Mouse (Mus musculus) hindbrain, postnatal 0 days (tissue): Measurements from ENCODE around the gene Selenof. TPM values are rescaled to one million over a fixed set of nuclear protein-coding genes. Genes with fewer than 3 reads are reported as not detected.

Source experiments
- ATAC-seq: fragments of 200-750 bp; cut with Nextera tagmentation; 2 replicates; pipeline ENCODE4 v1.8.0; 2017; ENCODE audit warnings: mild to moderate bottlenecking, moderate TSS enrichment, moderate library complexity
- DNase-seq: peaks from one replicate; pipeline ENCODE4 v3.0.0-alpha.2; 2015; ENCODE audit warnings: low spot score
- H3K27ac ChIP-seq: fragments of 300-500 bp; sonication (generic); 2 replicates; pipeline ENCODE4 v1.5.1; 2014; ENCODE audit warnings: mild to moderate bottlenecking
- H3K27me3 ChIP-seq: fragments of 300-500 bp; sonication (generic); 2 replicates; pipeline ENCODE4 v1.6.1; 2014; ENCODE audit warnings: low read length, mixed read lengths; ENCODE audit not compliant: insufficient read depth
- H3K36me3 ChIP-seq: fragments of 300-500 bp; sonication (generic); 2 replicates; pipeline ENCODE4 v1.6.1; 2014; ENCODE audit warnings: low read length, mixed read lengths; ENCODE audit not compliant: insufficient read depth
- H3K4me1 ChIP-seq: fragments of 300-500 bp; sonication (generic); 2 replicates; pipeline ENCODE4 v1.6.1; 2014; ENCODE audit warnings: antibody characterized with exemption, low read length, mixed read lengths; ENCODE audit not compliant: insufficient read depth
- H3K4me2 ChIP-seq: fragments of 300-500 bp; sonication (generic); 2 replicates; pipeline ENCODE4 v1.6.1; 2014; ENCODE audit warnings: low read depth, mild to moderate bottlenecking, low read length, moderate library complexity, mixed read lengths
- H3K4me3 ChIP-seq: fragments of 300-500 bp; sonication (generic); 2 replicates; pipeline ENCODE4 v1.5.1; 2014; ENCODE audit warnings: low read length
- H3K9ac ChIP-seq: fragments of 300-500 bp; sonication (generic); replicated peaks from 2 replicates; pipeline ENCODE4 v1.6.1; 2014; ENCODE audit warnings: mild to moderate bottlenecking, low read length, moderate library complexity, mixed read lengths
- H3K9me3 ChIP-seq: fragments of 300-500 bp; sonication (generic); 2 replicates; pipeline ENCODE4 v1.6.1; 2016; ENCODE audit warnings: low read length, mixed read lengths
- CTCF ChIP-seq: IDR thresholded peaks from 2 replicates; pipeline ENCODE4 v1.5.1; 2016; ENCODE audit warnings: antibody characterized with exemption, control low read depth, low read depth
- WGBS: fragments of 180-500 bp; shearing (Covaris S2); extraction: QIAGEN DNeasy Blood & Tissue Kit; methylation state at CpG from one replicate; pipeline ENCODE4 v1.1.7; 2014; 5-methylcytosine and 5-hydroxymethylcytosine counted together
- polyA plus RNA-seq: library from polyadenylated mRNA; unstranded; fragments of >200 nt; fragmentation: Nextera tagmentation; extraction: Ambion mirVana; gene quantifications from 2 replicates; pipeline ENCODE4 v1.2.1, GENCODE M21; 2015
- total RNA-seq: library from RNA; depleted of rRNA; stranded (reverse); fragments of >200 nt; gene quantifications from 2 replicates; pipeline ENCODE4 v1.2.3, GENCODE M21; 2014

Gene Selenof
- total and polyA plus RNA-seq, 2 experiments from 2014 or later: 210 to 686 TPM

DNA sequence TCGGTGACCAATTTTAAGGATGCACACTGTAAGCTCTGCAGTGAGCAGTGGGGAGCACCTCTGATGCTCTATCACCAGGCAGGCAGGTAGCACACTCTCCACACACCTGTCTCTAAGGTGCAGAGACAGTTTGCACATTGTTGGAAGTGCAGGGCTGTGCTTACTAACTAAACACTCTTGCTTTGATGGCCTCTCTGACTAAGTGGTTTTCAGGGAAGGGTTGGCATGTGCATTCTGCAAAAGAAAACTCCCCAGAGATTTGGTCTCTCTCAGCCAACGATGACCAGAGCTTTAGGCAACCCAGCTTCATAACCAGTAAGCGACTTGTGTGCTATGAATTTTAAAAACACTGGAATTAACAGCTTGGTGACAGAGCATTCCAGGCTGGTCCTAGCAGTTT is 29.3 kb upstream of the Selenof start:
- DNase-seq: no peak
- Histone ChIP-seq H3K9ac (no peak overlapping the region), H3K36me3 (no peaks in the 10 kb centered on the region), H3K4me1 (peaks cover 15% of the 10 kb centered on the region; the same call in 1 of the 2 replicates), H3K27me3 (no peaks in the 10 kb centered on the region), H3K9me3 (no peaks in the 10 kb centered on the region), H3K27ac (no peak overlapping the region), H3K4me3 (no peak overlapping the region), H3K4me2 (no peak overlapping the region)
- no peak for TF ChIP-seq CTCF
- 72% methylated on average over 3 of the region's 3 CpGs for WGBS
- no peak for ATAC-seq

DNA sequence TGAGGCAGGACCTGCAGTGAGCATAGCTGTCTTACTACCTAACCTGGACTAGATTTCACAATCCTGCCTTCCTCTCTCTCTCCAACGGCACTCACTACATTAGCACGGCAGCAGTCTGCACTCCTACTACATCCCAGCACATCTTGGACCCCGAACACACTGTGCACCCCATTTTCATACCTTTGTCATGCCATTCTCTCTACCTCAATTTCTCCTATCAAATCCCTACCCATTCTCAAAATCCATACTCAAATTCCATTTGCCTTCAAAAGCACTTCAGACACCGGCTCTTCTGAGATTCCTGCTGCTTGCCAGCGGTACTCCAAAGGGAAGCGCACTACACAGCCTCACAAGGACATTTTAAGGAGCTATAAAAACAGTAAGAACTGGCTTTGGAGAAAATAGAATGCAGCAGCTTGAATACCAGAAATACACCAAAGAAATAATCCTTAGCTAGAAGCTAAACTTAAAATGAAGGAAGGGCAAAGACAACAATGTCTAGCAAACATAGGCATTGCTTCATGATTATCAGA is 28.1 kb upstream of the Selenof start:
- TF ChIP-seq CTCF: no peak
- no peak overlapping the region for H3K4me3 ChIP-seq
- H3K4me2 ChIP-seq: no peak overlapping the region
- no peak overlapping the region for H3K27ac ChIP-seq
- WGBS: 68% methylated on average over 6 of the region's 6 CpGs
- H3K9me3 ChIP-seq: no peaks in the 10 kb centered on the region
- H3K36me3 ChIP-seq: no peaks in the 10 kb centered on the region
- no peak overlapping the region for H3K9ac ChIP-seq
- H3K27me3 ChIP-seq: no peaks in the 10 kb centered on the region
- peaks cover 19% of the 10 kb centered on the region; the same call in 1 of the 2 replicates for H3K4me1 ChIP-seq
- no peak for DNase-seq
- ATAC-seq: no peak

DNA sequence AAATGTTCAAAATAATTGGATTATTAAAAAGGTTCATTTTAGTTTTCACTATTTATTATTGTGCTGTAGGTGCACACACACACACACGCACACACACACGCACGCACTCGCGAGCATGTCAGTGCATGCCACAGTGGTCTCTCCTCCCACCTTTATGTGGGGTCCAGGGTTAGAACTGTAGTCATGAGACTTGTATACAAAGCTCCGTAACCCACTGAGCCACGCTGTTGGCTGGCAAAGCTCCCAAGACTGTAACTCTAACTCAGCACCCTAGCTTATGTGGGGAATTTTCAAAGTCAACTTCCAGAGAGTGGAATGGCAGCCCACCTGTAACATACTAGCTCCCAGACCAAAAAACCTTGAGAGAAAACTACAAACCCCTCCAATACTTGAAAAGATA is 25.0 kb upstream of the Selenof start:
- TF ChIP-seq CTCF: no peak
- H3K9ac ChIP-seq: no peak overlapping the region
- H3K36me3 ChIP-seq: no peaks in the 10 kb centered on the region
- H3K4me2 ChIP-seq: no peak overlapping the region
- peaks cover 19% of the 10 kb centered on the region; the same call in 1 of the 2 replicates for H3K4me1 ChIP-seq
- no peak overlapping the region for H3K27ac ChIP-seq
- H3K27me3 ChIP-seq: no peaks in the 10 kb centered on the region
- DNase-seq (no peak), ATAC-seq (no peak)
- 58% methylated on average over 7 of the region's 7 CpGs for WGBS
- H3K9me3 ChIP-seq: no peaks in the 10 kb centered on the region
- H3K4me3 ChIP-seq: no peak overlapping the region

GRCm38 (mm10) chr3:144545832-144546231 is 24.3 kb upstream of the Selenof start:
- no peak for ATAC-seq
- peak; percentile 24 for DNase-seq

DNA sequence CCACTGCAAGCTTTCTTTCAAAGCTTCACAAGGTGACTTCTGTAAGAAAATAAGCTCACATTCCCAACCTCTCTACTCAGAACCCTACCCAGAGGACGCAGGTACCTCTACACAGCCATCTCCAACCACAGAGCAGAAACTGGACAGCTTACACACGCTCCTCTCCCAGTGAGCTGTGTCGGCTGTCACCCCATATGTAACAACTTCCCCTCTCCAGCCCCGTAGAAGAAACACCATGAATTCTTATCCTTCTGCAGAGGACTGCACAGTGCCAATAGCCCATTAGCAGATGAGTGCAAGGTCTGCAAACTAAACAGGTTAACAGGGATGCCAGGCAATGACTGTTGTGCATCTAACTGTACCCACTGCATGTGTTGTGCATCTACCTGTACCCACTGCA is 23.6 kb upstream of the Selenof start:
- TF ChIP-seq CTCF: no peak
- 19% methylated on average over 4 of the region's 4 CpGs for WGBS
- DNase-seq (no peak), ATAC-seq (no peak)
- Histone ChIP-seq H3K36me3 (no peaks in the 10 kb centered on the region), H3K27me3 (no peaks in the 10 kb centered on the region), H3K9ac (no peak overlapping the region), H3K27ac (no peak overlapping the region), H3K9me3 (no peaks in the 10 kb centered on the region), H3K4me3 (no peak overlapping the region), H3K4me2 (no peak overlapping the region), H3K4me1 (peaks cover 19% of the 10 kb centered on the region; the same call in 1 of the 2 replicates)

More at GRCm38 (mm10) chr3:144545832-144546231, 24.3 kb upstream of the Selenof start:
- Histone ChIP-seq H3K9me3 (no peaks in the 10 kb centered on the region), H3K27ac (no peak overlapping the region), H3K9ac (no peak overlapping the region), H3K4me2 (no peak overlapping the region), H3K4me1 (peaks cover 19% of the 10 kb centered on the region; the same call in 1 of the 2 replicates), H3K36me3 (no peaks in the 10 kb centered on the region), H3K4me3 (no peak overlapping the region), H3K27me3 (no peaks in the 10 kb centered on the region)
- WGBS: 15% methylated on average over 4 of the region's 4 CpGs
- TF ChIP-seq CTCF: no peak

DNA sequence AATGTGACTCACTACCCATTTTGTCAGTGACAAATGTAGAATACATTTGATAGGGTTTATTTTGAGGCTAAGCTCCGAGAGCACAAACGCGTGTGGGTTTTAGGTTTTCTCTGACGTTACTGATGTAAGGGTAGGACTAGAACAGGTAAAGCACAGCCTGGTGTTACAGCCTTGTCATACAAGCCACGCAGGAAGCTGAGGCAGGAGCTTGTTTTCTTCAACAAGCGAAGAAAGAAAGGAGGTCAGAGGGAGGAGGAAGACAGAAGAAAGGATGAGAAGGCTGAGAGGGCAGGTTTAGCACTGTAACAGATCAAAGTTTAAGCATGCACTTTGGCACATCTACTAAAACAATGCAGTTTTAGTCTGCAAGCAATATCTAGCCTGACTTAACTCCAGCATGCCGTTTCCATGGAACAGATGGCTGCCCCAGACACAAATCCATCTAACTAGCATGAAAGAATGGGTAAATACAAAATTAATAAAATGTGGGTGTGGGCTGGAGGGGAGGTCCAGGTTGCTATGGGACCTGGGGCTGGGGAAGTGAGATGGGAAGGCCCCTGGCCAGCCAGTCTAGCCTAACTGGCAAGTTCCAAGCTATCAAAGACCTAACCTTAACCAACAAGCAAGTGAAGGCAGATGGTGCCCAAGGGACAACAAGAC is 21.8 kb upstream of the Selenof start:
- peaks cover 12% of the 10 kb centered on the region; the same call in 1 of the 2 replicates for H3K4me1 ChIP-seq
- no peak for DNase-seq
- no peak overlapping the region for H3K9ac ChIP-seq
- no peak overlapping the region for H3K27ac ChIP-seq
- WGBS: 74% methylated on average over 7 of the region's 7 CpGs
- no peak overlapping the region for H3K4me2 ChIP-seq
- H3K4me3 ChIP-seq: no peak overlapping the region
- ATAC-seq: no peak
- H3K36me3 ChIP-seq: no peaks in the 10 kb centered on the region
- no peaks in the 10 kb centered on the region for H3K9me3 ChIP-seq
- TF ChIP-seq CTCF: no peak
- no peaks in the 10 kb centered on the region for H3K27me3 ChIP-seq

- DNase-seq (no peak), ATAC-seq (no peak)
- no peak overlapping the region for H3K4me3 ChIP-seq
- no peak overlapping the region for H3K27ac ChIP-seq
- no peak overlapping the region for H3K9ac ChIP-seq
- H3K9me3 ChIP-seq: no peaks in the 10 kb centered on the region
- no peak overlapping the region for H3K4me2 ChIP-seq
- H3K27me3 ChIP-seq: no peaks in the 10 kb centered on the region
- TF ChIP-seq CTCF: no peak
- WGBS: 90% methylated on average over 5 of the region's 5 CpGs
- H3K36me3 ChIP-seq: no peaks in the 10 kb centered on the region
- H3K4me1 ChIP-seq: peaks cover 12% of the 10 kb centered on the region; the same call in 1 of the 2 replicates
Measured at GRCm38 (mm10) chr3:144550036-144550435, 20.1 kb upstream of the Selenof start.
